ENCODE assay signal across 8 mouse cellular contexts in genomic region chrX:159414130-159414828, GRCm38 (mm10). TPM values are rescaled to one million over a fixed set of nuclear protein-coding genes. Genes with fewer than 3 reads are reported as not detected.
DNase-seq lines count a peak whose midpoint lies in the region; ATAC-seq lines count a peak whose summit lies in the region.

Gene Map7d2, plus strand, starts transcription at chrX:159414572.

- H3K4me2 ChIP-seq in hindbrain, embryonic 14.5 days (replicated peaks) = peak within 1 kb of the TSS; percentile 60
- peak within 1 kb of the TSS; percentile 85 for H3K4me2 ChIP-seq in neural tube, embryonic 11.5 days (ENCODE audit: low read depth)

- peaks cover 14% of the 10 kb centered on the region for H3K9me3 ChIP-seq in erythroblast, embryonic 14.5 days (ENCODE audit: control insufficient read depth, low read length)
- peaks cover 5% of the 10 kb centered on the region; the same call in 1 of the 2 replicates for H3K9me3 ChIP-seq in embryonic facial prominence, embryonic 10.5 days
- no peaks in the 10 kb centered on the region for H3K9me3 ChIP-seq in hindbrain, embryonic 14.5 days (ENCODE audit: control insufficient read depth, low read length)
- no peaks in the 10 kb centered on the region for H3K9me3 ChIP-seq in limb, embryonic 10.5 days (replicated peaks)
- H3K9me3 ChIP-seq in neural tube, embryonic 11.5 days (ENCODE audit: control insufficient read depth, low read length) = no peaks in the 10 kb centered on the region

- 28% methylated on average over 72 of the region's 83 CpGs for WGBS in embryonic facial prominence, embryonic 10.5 days
- 14% methylated on average over 23 of the region's 83 CpGs for WGBS in hindbrain, embryonic 14.5 days
- 30% methylated on average over 77 of the region's 83 CpGs for WGBS in limb, embryonic 10.5 days
- 24% methylated on average over 30 of the region's 83 CpGs for WGBS in neural tube, embryonic 11.5 days

- no peaks in the 10 kb centered on the region; the same call in 1 of the 2 replicates for H3K4me1 ChIP-seq in erythroblast, embryonic 14.5 days (ENCODE audit: control insufficient read depth)
- H3K4me1 ChIP-seq in embryonic facial prominence, embryonic 10.5 days = no peaks in the 10 kb centered on the region
- H3K4me1 ChIP-seq in hindbrain, embryonic 14.5 days (replicated peaks; ENCODE audit: control insufficient read depth, insufficient read depth, low read length) = no peaks in the 10 kb centered on the region
- H3K4me1 ChIP-seq in limb, embryonic 10.5 days = peaks cover 6% of the 10 kb centered on the region; the same call in 1 of the 2 replicates
- H3K4me1 ChIP-seq in neural tube, embryonic 11.5 days (ENCODE audit: control insufficient read depth, insufficient read depth, low read length) = no peaks in the 10 kb centered on the region

- no peak for ATAC-seq in erythroblast, adult 5-6 weeks (replicated peaks; ENCODE audit: low FRiP score, poor library complexity, severe bottlenecking)
- peak; percentile 94 for ATAC-seq in hindbrain, embryonic 14.5 days (ENCODE audit: low FRiP score)
- peak; percentile 86 for ATAC-seq in neural tube, embryonic 11.5 days (ENCODE audit: insufficient read depth, low FRiP score, low TSS enrichment)

- H3K4me3 ChIP-seq in erythroblast, embryonic 14.5 days (replicated peaks) = peak within 1 kb of the TSS; percentile 38
- H3K4me3 ChIP-seq in embryonic facial prominence, embryonic 10.5 days = peak within 1 kb of the TSS; percentile 70
- H3K4me3 ChIP-seq in hindbrain, embryonic 14.5 days (replicated peaks; ENCODE audit: low read length) = peak within 1 kb of the TSS; percentile 62
- H3K4me3 ChIP-seq in limb, embryonic 10.5 days = peak within 1 kb of the TSS; percentile 64
- H3K4me3 ChIP-seq in neural tube, embryonic 11.5 days (ENCODE audit: low read depth, low read length) = peak within 1 kb of the TSS; percentile 53

- peaks cover 56% of the 10 kb centered on the region for H3K27me3 ChIP-seq in erythroblast, embryonic 14.5 days (ENCODE audit: control insufficient read depth)
- peaks cover 51% of the 10 kb centered on the region for H3K27me3 ChIP-seq in embryonic facial prominence, embryonic 10.5 days (replicated peaks; ENCODE audit: low read depth, poor library complexity, severe bottlenecking)
- H3K27me3 ChIP-seq in hindbrain, embryonic 14.5 days (ENCODE audit: control insufficient read depth, insufficient read depth, low read length) = no peaks in the 10 kb centered on the region
- peaks cover 65% of the 10 kb centered on the region for H3K27me3 ChIP-seq in limb, embryonic 10.5 days (ENCODE audit: low read depth, poor library complexity, severe bottlenecking)
- no peaks in the 10 kb centered on the region for H3K27me3 ChIP-seq in neural tube, embryonic 11.5 days (ENCODE audit: control insufficient read depth, insufficient read depth, low read length)

- no peak within 1 kb of the TSS; the same call in 1 of the 2 replicates for H3K27ac ChIP-seq in embryonic facial prominence, embryonic 10.5 days (replicated peaks)
- peak within 1 kb of the TSS; percentile 59 for H3K27ac ChIP-seq in hindbrain, embryonic 14.5 days
- peak within 1 kb of the TSS; percentile 50; the same call in 1 of the 2 replicates for H3K27ac ChIP-seq in limb, embryonic 10.5 days
- H3K27ac ChIP-seq in neural tube, embryonic 11.5 days (ENCODE audit: low read depth, low read length) = no peak within 1 kb of the TSS

- H3K9ac ChIP-seq in hindbrain, embryonic 14.5 days = peak within 1 kb of the TSS; percentile 65
- H3K9ac ChIP-seq in neural tube, embryonic 11.5 days (ENCODE audit: low read length) = peak within 1 kb of the TSS; percentile 41

- H3K36me3 ChIP-seq in erythroblast, embryonic 14.5 days (ENCODE audit: control insufficient read depth) = no peaks in the 10 kb centered on the region
- H3K36me3 ChIP-seq in embryonic facial prominence, embryonic 10.5 days (replicated peaks) = no peaks in the 10 kb centered on the region
- no peaks in the 10 kb centered on the region for H3K36me3 ChIP-seq in hindbrain, embryonic 14.5 days (replicated peaks; ENCODE audit: control insufficient read depth, insufficient read depth)
- no peaks in the 10 kb centered on the region for H3K36me3 ChIP-seq in limb, embryonic 10.5 days
- H3K36me3 ChIP-seq in neural tube, embryonic 11.5 days (ENCODE audit: control insufficient read depth, insufficient read depth, low read length) = no peaks in the 10 kb centered on the region

- peak; percentile 58 for DNase-seq in R1 (ENCODE audit: low read depth, low spot score)
- DNase-seq in embryonic facial prominence, embryonic 10.5 days (ENCODE audit: low spot score) = peak; percentile 64
- peak; percentile 50 for DNase-seq in hindbrain, embryonic 14.5 days (ENCODE audit: low spot score)
- no peak for DNase-seq in limb, embryonic 10.5 days (ENCODE audit: low spot score)
- DNase-seq in neural tube, embryonic 11.5 days (ENCODE audit: low spot score) = peak; percentile 66
- DNase-seq in thymus, postnatal 36 days = peak; percentile 3 to 10

RNA-seq across cellular contexts. Expression of gene Map7d2, which starts in this region (rescaled TPM):
- polyA plus RNA-seq in erythroblast, embryonic 14.5 days (2012) = not detected in 2 replicates
- not detected in 2 replicates for total RNA-seq in erythroblast, adult 5-6 weeks (2015; ENCODE audit: low replicate concordance)
- total RNA-seq in erythroblast, adult 5-6 weeks (2017; ENCODE audit: low replicate concordance) = 0.43 TPM in 1 of 2 replicates, not detected in the other
- 6.6 and 6.8 TPM in 2 replicates for polyA plus RNA-seq in embryonic facial prominence, embryonic 10.5 days (2016; fragmentation: Nextera tagmentation; extraction: Ambion mirVana)
- polyA plus RNA-seq in hindbrain, embryonic 14.5 days (2014; fragmentation: Nextera tagmentation; extraction: Ambion mirVana) = 38.2 and 44.6 TPM in 2 replicates
- 1.2 and 1.7 TPM in 2 replicates for polyA plus RNA-seq in limb, embryonic 10.5 days (2016; fragmentation: Nextera tagmentation; extraction: Ambion mirVana)
- polyA plus RNA-seq in neural tube, embryonic 11.5 days (2014; fragmentation: Nextera tagmentation; extraction: Ambion mirVana) = 14.9 and 15.1 TPM in 2 replicates

Comparison
In these comparisons a context has a peak if more than half of its experiments do, and no peak if none do; other contexts are left out.
1. H3K27ac ChIP-seq: peak in hindbrain, embryonic 14.5 days (single experiment) and limb, embryonic 10.5 days (single experiment); none in embryonic facial prominence, embryonic 10.5 days (single experiment) and neural tube, embryonic 11.5 days (single experiment).
2. Peak in every context shown above with its lines, with median percentiles within 50 percentile points of each other: H3K4me3 ChIP-seq.